Mouse (Mus musculus): ENCODE data around the gene Timmdc1. TPM values are rescaled to one million over a fixed set of nuclear protein-coding genes. Genes with fewer than 3 reads are reported as not detected.

The Timmdc1 gene
- total and polyA plus RNA-seq, 3 experiments, result 22.2 to 66.1 (median 60.4) TPM

DNA sequence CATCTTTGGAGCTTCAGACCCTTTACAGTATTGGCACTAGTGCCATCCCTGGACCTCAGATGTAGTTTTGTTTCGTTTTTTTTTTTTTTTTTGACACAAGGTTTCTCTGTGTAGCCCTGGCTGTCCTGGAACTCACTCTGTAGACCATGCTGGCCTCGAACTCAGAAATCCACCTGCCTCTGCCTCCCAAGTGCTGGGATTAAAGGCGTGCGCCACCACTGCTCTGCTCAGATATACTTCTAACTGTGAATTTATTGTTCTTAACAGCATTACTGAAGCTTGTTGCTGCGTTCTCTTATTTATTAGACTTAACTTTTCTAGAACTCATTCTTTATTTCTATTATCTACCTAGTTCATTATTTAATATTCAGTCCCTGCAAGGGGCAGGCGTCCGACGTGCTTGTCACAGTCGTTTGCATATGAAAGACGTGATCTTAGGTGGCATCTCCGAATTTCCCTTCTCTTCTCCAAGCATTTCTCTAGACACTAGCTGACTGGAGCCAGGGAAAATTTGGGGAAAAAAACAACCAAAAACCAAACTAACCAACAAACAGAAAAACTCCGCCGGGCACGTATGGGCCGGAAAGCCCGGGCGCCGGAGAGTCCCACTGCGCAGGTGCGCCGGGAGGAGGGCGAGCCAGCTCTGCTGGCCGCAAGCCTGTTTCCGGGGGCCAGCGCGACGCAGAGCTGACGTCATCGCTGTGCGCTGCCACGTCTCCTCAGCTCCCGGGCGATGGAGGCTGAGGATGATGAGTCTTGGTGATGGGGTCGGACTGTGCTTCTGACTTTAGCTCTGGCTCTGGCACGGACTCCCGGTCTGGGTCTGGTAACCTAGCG lies 39.9 kb upstream of the Timmdc1 start:
- peak overlapping the region; percentile 86 for H3K9ac ChIP-seq (ENCODE audit: low read depth, low read length)
- peak; percentile 96 to 98 for DNase-seq
- TF ChIP-seq POLR2A (IDR thresholded peaks at IDR 0.05; ENCODE audit: insufficient read depth, low read depth, low read length) (peak; percentile 97), EP300 (IDR thresholded peaks at IDR 0.05; ENCODE audit: insufficient read depth, low read depth, low read length) (peak; percentile 88), CTCF (IDR thresholded peaks at IDR 0.05) (no peak)
- H3K36me3 ChIP-seq (ENCODE audit: control insufficient read depth, insufficient read depth, low read length), result peaks cover 4% of the 10 kb centered on the region; the same call in 1 of the 2 replicates
- intact Hi-C loops (cut with DNase I), result loop anchor here (2.0 to 5.0 kb wide), 2 partner anchors 26 to 40 kb away; partner anchors contain the start of gene Timmdc1
- peak overlapping the region; percentile 82 for H3K4me3 ChIP-seq
- H3K4me1 ChIP-seq (ENCODE audit: control insufficient read depth, insufficient read depth, low read length), result no peaks in the 10 kb centered on the region
- peak overlapping the region; percentile 79 for H3K27ac ChIP-seq
- H3K27me3 ChIP-seq (ENCODE audit: control insufficient read depth, insufficient read depth, low read length), result no peaks in the 10 kb centered on the region
- H3K79me2 ChIP-seq (replicated peaks; ENCODE audit: control insufficient read depth, insufficient read depth, low read length), result peaks cover 2% of the 10 kb centered on the region; the same call in 1 of the 2 replicates
- 7% methylated on average over 37 of the region's 37 CpGs for WGBS

DNA sequence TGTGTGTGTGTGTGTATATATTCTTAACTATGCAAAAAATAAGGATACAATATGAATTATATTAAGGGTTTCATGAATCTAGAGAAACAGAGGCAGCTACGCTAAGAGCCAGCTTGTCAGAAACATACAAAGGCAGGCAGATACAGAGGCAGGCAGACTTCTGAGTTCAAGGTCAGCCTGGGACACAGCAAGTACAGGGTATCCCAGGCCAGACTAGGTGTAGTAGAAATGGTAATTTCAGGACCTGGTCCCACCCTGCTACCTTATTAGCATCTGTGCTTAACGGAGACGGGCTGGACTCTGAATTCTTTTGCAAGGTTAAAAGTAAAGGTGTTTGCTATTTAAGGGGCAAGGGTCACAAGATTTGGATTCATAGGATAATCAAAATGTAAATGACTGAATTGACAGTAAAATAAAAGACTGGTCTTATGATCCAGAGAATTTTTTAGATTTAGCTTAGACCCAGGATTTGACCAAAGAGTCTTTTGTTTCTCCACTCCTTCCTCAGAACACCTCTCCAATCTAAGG lies 35.8 kb upstream of the Timmdc1 start, which contains the start of gene Tmem39a:
Tmem39a (plus strand) TSS at position 478 of the 528 bp plus-strand sequence.
- WGBS, result 79% methylated on average over 3 of the region's 3 CpGs
- no peak within 1 kb of the TSS for H3K9ac ChIP-seq (ENCODE audit: low read depth, low read length)
- H3K27me3 ChIP-seq (ENCODE audit: control insufficient read depth, insufficient read depth, low read length), result no peaks in the 10 kb centered on the region
- intact Hi-C loops (cut with DNase I), result no loop called here
- no peak within 1 kb of the TSS for H3K27ac ChIP-seq
- H3K4me3 ChIP-seq, result no peak within 1 kb of the TSS
- H3K4me1 ChIP-seq (ENCODE audit: control insufficient read depth, insufficient read depth, low read length), result no peaks in the 10 kb centered on the region
- TF ChIP-seq EP300 (IDR thresholded peaks at IDR 0.05; ENCODE audit: insufficient read depth, low read depth, low read length), result no peak
- TF ChIP-seq CTCF (IDR thresholded peaks at IDR 0.05), result no peak
- no peak for TF ChIP-seq POLR2A (IDR thresholded peaks at IDR 0.05; ENCODE audit: insufficient read depth, low read depth, low read length)
- no peaks in the 10 kb centered on the region for H3K36me3 ChIP-seq (ENCODE audit: control insufficient read depth, insufficient read depth, low read length)
- no peak for DNase-seq
- H3K79me2 ChIP-seq (replicated peaks; ENCODE audit: control insufficient read depth, insufficient read depth, low read length), result no peaks in the 10 kb centered on the region

DNA sequence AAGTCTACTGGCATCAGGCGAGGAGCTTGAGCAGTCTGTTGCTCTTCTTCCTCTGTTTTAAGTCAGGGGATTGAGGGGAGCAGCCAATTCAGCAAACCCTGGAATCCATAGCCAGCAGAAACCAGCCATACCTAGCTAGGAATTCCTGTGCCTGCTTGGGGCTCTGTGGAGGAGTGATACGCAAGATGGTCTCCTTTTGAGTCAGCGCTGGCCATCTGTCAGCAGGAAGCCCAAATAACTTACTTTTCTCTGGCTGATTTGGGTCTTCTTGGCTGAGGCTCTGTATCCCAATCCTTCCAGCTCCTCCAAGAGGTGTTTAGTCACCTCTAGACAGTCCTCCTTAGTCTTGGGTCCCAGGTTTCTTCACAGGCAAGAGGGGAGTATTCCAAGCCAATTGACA lies 33.5 kb upstream of the Timmdc1 start:
- Histone ChIP-seq H3K9ac (ENCODE audit: low read depth, low read length) (no peak overlapping the region), H3K4me1 (ENCODE audit: control insufficient read depth, insufficient read depth, low read length) (no peaks in the 10 kb centered on the region), H3K4me3 (no peak overlapping the region), H3K36me3 (ENCODE audit: control insufficient read depth, insufficient read depth, low read length) (no peaks in the 10 kb centered on the region), H3K27me3 (ENCODE audit: control insufficient read depth, insufficient read depth, low read length) (no peaks in the 10 kb centered on the region), H3K27ac (no peak overlapping the region), H3K79me2 (replicated peaks; ENCODE audit: control insufficient read depth, insufficient read depth, low read length) (no peaks in the 10 kb centered on the region)
- TF ChIP-seq POLR2A (IDR thresholded peaks at IDR 0.05; ENCODE audit: insufficient read depth, low read depth, low read length) (no peak), CTCF (IDR thresholded peaks at IDR 0.05) (no peak), EP300 (IDR thresholded peaks at IDR 0.05; ENCODE audit: insufficient read depth, low read depth, low read length) (no peak)
- no peak for DNase-seq
- 82% methylated on average over 3 of the region's 3 CpGs for WGBS
- intact Hi-C loops (cut with DNase I), result no loop called here

DNA sequence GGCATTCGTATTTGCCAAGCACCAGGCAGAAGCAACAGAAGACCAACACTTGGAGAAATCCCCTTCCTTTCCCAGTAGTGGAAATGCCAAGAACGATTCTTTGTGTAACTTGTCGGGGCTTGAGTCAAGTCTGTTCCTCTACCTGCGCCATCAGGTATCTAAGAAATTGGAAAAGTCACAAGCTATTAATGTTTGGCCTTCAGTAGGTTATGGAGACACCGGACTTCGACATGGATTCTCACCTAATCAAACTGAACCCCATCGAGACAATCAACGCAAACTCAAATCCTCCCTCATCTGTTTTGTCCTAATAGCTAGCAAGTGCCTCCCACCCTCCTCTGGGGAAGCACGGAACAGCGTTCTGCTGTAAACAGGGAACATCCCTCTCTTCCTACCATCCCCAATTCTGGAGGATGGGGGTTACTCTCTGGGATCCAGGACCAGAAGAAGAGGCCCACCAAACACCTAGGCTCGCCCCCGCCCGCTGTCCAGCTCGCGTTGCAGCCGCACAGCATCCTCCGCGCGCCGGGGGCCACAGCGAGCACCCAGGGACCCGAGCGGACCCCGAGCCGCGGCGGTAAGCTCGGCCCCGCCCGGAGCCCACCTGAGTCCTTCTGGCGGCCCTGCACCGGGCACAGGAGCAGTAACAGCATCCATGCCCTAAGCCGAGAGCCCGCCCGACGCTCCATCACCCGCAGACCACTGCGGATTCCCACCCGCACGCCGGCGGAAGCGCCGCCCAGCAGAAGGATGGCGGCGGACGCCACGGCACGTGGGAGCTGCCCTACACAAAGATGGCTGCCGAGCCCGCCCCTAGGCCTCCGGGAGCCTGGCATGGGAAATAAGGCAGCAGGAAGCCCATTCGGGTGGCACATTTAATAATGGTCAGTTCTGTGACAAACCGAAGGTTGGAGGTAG lies 27.3 kb upstream of the Timmdc1 start, which contains the start of gene Poglut1:
Poglut1 (minus strand) TSS at position 780 of the 918 bp plus-strand sequence.
- intact Hi-C loops (cut with DNase I), result no loop called here
- Histone ChIP-seq H3K36me3 (ENCODE audit: control insufficient read depth, insufficient read depth, low read length) (peaks cover 2% of the 10 kb centered on the region; the same call in 1 of the 2 replicates), H3K79me2 (replicated peaks; ENCODE audit: control insufficient read depth, insufficient read depth, low read length) (no peaks in the 10 kb centered on the region), H3K4me3 (peak within 1 kb of the TSS; percentile 94), H3K27ac (peak within 1 kb of the TSS; percentile 36), H3K9ac (ENCODE audit: low read depth, low read length) (peak within 1 kb of the TSS; percentile 62), H3K27me3 (ENCODE audit: control insufficient read depth, insufficient read depth, low read length) (no peaks in the 10 kb centered on the region), H3K4me1 (ENCODE audit: control insufficient read depth, insufficient read depth, low read length) (peaks cover 2% of the 10 kb centered on the region; the same call in 1 of the 2 replicates)
- TF ChIP-seq EP300 (IDR thresholded peaks at IDR 0.05; ENCODE audit: insufficient read depth, low read depth, low read length) (0 out of 2 replicates have a peak, but pooled peaks have one; percentile 44), CTCF (IDR thresholded peaks at IDR 0.05) (no peak), POLR2A (IDR thresholded peaks at IDR 0.05; ENCODE audit: insufficient read depth, low read depth, low read length) (peak; percentile 48; the same call in 1 of the 2 replicates)
- WGBS, result 4% methylated on average over 54 of the region's 54 CpGs
- DNase-seq, result peak; percentile 84 to 85

DNA sequence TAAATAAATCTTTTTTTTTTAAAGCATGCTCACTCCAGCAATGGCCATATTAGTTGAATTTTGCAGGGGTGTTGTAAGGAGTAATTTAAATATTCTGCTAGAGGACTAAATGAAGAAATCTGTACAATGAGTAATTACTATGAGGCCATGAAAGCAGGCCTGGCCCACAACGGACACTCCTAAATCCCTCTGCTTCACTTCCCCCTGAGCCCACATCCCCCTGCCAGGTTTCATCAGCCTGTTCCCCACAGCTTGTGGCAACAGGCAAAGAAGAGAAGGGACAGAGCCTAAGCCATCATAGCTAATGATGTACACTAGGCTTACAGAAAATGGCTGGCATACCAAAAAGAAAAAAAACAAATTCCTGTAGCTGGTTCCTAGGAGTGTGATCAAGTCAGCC lies 25.5 kb upstream of the Timmdc1 start:
- no peak overlapping the region for H3K9ac ChIP-seq (ENCODE audit: low read depth, low read length)
- no peaks in the 10 kb centered on the region for H3K27me3 ChIP-seq (ENCODE audit: control insufficient read depth, insufficient read depth, low read length)
- 89% methylated on average over 1 of the region's 1 CpGs for WGBS
- H3K79me2 ChIP-seq (replicated peaks; ENCODE audit: control insufficient read depth, insufficient read depth, low read length), result no peaks in the 10 kb centered on the region
- intact Hi-C loops (cut with DNase I), result no loop called here
- H3K36me3 ChIP-seq (ENCODE audit: control insufficient read depth, insufficient read depth, low read length), result peaks cover 2% of the 10 kb centered on the region; the same call in 1 of the 2 replicates
- TF ChIP-seq EP300 (IDR thresholded peaks at IDR 0.05; ENCODE audit: insufficient read depth, low read depth, low read length) (no peak), CTCF (IDR thresholded peaks at IDR 0.05) (no peak), POLR2A (IDR thresholded peaks at IDR 0.05; ENCODE audit: insufficient read depth, low read depth, low read length) (no peak)
- peaks cover 2% of the 10 kb centered on the region; the same call in 1 of the 2 replicates for H3K4me1 ChIP-seq (ENCODE audit: control insufficient read depth, insufficient read depth, low read length)
- H3K27ac ChIP-seq, result no peak overlapping the region
- no peak overlapping the region for H3K4me3 ChIP-seq
- no peak for DNase-seq
